Mouse (Mus musculus) frontal cortex, adult (tissue): ENCODE data around the gene Lyst.
"Not testable (repeated sequence)": the region's sequence is repeated elsewhere in the genome, so short reads cannot be mapped to it uniquely, and the experiment has no call there.

ENCODE experiments used
- ATAC-seq: cut with Nextera tagmentation; 2 replicates; pipeline ENCODE4 v1.9.2; 2017; ENCODE audit warnings: mild to moderate bottlenecking, moderate library complexity, mixed read lengths; ENCODE audit not compliant: low TSS enrichment

The Lyst gene

DNA sequence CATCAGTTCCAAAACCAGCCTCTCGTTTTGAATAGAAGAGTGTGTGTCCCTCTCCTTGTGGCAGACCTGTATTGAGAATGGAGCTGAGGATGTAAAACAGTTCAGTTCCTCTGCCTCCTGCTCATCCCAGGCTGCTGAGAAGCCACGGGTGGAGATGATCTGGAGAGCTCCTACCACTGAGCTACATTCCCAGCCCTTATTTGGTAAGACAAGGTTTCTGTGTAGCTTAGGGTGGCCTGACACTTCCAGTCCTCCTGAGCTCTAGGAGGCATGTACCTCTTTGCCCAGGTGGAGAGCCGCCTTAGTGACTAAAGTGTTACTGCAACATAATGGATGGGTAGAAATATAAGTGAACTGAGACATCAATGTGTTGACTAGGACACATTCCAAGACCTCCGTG lies 190.8 kb downstream of the Lyst start:
- no peak for ATAC-seq

DNA sequence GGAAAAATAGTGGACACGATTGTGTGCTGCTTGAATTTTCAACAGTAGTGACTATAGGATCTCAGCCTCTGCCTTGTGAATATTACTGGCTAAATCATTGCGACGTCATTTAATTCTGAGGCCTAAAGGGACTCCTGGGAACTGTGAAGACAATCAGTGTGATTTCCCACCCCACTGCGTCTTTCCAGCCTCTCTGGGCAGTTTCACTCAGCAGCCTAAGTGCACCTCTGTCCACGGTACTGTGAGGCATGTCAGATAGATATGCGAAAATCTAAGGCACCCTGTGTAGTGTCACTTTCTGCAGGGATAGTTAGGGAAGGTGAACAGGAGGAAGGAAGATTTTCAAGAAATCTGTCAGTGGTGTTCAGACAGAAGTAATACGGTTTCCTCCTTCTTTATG lies 193.1 kb downstream of the Lyst start:
- ATAC-seq = 0 out of 2 replicates have a peak, but pooled peaks have one; percentile 0

DNA sequence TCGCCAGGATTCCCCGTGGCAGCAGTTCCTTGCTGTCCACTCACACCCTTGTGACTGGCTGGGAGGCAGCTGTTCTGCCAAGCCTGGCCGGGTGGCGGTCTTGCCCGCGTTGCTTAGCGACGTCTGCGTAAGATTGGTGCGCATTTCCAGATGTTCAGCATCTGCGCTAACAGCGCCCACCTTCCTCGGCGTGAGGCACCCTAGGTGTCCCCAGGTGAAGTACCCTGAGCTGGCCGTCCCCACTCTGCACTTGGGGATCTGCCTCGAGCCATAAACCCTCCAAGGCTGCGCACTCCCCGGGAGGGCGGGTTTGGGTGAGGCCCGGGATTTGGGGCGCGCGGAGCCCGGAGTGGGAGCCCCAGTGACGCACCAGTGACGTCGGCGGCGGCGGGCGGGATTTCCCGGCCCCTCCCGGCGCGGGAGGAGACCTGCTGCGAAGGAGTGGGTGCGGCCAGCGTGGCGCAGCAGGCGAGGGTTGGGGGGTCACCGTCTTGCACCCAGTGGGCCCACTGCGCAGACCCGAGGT lies 193.8 kb downstream of the Lyst start, which contains the start of gene Gng4:
TSS of gene Gng4 (plus strand) at position 166 of the 526 bp plus-strand sequence.
- ATAC-seq = peak; percentile 73

DNA sequence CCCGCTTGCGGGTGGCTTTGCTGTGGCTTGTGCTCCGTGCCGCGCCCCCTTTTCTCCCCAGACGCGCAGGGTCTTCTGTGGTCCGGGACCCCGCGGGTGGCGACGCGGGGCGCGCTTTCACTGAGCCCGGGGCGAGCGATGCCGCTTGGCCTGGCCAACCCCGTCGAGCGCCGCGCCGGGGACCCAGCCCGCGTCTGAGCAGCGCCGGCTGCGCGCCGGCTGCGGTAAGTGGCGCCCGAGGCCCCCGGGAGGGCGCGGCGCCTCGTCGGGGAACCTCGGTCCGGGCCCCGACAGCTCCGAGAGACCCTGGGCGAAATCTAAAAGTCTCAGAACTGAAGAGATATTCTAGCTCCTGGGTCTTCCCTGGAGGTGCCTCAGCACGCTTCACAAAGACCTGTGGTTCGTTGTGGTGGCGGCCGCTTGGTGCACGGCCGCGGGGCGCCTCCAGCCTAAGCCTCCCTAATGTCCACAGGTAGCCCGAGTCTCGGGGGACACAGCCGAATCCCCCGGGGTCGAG lies 194.3 kb downstream of the Lyst start:
- peak; percentile 10 for ATAC-seq

DNA sequence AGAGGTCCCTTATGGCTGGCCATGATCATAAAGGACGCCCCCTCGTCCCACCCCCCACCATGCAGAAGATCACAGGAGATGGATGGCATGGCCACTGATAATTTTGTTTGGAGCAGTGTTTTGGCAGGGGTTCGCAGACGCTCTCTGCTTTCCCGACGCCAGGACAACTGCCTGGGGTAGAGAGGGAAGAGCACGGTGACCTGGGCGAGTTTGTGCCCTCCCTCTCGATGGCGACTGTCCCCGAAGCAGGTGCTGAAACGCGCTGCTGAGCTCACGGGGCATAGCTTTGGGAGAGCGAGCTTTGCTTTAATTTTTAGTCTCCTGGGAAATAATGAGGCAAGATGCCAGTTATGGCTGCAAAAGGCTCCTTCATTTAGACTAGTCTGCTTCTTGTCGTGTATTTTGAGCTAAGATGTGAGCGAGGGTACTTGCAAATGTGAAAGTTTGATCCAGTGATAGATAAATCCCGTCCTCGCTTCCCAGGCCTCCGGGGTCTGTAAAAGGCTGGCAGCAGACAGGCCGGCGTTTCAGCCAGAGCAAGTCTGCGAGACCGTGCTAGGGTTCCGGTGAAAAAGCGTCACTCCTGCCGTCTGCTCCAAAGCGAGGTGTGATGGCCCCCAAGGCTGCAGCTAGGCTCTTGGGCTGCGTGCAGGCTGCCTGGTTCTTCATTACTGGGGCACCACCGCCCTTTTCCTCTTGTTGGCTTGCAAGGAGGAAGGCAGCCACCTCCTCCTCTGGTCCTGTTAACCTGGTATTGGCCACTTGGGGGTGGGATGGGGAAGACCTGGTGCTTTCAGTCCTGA lies 195.0 kb downstream of the Lyst start:
- ATAC-seq = no peak

DNA sequence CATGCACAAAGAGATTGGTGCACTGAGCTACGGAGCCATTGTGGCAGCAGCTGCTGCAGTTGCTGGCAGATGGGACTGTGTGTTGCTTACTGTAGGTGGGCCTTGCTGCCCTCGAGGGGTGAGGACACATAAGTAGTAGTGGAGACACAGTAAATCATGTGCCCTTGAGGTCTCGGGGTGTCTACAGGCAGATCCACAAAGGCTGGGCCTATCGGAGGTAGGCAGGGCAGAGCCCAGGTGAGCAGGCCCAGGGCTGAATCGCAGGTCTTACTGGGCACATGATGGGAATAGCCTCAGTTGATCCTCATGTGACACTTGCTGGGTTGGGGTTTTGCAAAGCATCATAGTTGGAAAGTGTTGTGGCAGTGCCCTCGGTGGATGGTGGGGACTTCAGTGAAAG lies 196.8 kb downstream of the Lyst start:
- ATAC-seq = no peak

DNA sequence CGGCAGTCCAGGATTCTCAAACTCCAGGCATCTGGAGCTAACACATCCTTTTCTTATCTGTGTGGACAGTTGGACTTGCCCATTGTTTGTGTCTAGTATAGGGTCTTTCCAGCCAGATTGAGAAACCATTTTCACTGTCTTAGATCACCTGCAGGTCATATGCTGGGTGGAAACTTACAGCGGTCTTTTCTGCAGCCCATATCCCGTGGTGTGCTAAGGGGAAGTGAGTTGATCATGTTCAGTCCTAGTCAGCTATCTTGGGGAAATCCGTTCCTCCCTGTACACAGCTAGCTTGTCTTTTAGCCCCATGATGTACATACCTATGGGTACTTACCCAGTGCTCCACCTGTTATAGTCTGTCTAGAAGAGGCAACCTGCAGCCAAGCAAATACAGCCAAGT lies 197.9 kb downstream of the Lyst start:
- ATAC-seq = no peak

DNA sequence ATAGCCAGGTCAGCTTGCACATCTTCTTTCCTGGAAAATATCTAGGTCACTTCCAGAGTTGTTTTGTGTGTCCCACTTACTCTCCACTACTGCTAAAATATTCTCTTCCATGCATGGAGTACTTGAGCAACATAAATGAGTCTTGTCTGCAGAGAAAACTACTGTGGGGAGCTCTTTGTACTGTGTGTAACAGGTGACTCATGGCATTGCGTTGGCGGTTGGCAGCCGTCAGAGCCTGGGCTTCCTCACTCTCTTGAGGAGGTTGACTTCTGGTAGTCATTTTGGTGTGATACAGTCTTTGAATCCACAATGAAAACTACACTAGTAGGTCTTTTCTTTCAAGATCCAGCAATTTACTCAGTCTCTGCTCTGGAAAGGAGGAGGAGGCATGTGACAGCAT lies 201.8 kb downstream of the Lyst start:
- peak; percentile 95 for ATAC-seq

DNA sequence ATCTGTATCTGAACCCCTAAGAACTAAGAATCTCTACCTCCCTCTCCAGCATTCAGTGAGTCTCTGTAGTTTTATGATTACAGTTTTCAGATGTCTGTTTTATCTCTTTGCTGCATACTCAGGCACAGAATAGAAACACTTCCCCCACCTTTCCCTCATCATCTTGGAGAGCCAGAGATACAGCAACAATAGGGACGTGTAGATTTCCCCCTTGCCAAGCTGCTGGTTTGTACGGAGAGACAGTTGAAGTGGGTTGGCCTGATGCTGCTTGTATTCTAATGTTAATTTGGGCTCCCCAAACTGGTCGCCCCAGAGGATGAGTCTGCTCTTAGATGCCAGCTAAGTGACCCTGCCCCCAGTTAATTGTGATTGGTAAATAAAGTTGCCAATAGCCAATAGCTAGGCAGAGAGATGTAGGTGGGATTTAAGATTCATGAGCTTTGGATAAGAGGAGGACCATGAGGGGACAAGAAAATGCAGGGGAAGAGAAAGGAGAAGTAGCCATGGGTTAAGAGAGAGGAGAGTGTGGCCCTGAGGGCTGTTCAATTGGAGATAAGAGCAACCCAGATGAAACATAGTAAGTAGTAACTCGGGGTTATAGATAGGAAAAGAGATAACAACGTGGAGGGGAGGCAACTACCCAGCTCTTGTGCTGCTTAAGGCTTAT lies 205.1 kb downstream of the Lyst start:
- ATAC-seq = no peak

DNA sequence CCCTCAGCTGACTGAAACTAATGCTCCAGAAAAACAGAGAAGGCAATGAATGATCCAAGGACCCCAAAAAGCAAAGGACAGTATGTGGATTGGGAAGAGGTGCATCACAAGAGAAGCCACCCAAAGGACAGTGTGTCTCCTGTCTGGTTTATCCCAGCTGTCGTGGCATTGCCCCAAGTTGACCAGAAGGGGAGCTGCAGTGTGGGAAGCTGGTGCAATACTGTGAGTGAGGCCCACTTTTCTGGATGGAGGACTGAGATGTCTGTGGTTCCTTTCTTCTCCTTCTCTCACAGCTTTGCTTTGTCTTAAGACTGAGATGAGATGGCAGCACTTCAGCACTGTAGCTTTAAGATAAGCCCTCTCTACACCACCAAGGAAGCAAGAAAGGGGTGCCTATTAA lies 205.9 kb downstream of the Lyst start:
- no peak for ATAC-seq

DNA sequence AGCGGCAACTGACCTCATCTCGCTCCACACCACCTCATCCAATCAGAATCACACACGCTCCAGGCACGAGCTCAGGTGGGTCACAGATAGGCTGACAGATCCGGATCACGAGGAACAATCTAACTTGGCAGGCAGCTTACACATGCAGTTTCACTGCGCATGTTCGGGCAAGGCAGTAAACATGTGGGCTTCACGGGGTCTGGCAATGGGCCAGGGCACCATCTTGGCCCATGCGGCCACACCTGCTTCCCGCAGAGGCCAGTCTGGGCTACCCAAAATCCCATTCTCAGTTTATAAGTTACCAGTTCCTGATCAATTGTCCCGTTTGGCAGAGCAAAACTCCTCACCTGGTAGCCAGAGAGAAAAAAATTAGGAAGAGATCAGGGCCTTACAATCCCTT lies 207.6 kb downstream of the Lyst start:
- ATAC-seq = not testable (repeated sequence)

DNA sequence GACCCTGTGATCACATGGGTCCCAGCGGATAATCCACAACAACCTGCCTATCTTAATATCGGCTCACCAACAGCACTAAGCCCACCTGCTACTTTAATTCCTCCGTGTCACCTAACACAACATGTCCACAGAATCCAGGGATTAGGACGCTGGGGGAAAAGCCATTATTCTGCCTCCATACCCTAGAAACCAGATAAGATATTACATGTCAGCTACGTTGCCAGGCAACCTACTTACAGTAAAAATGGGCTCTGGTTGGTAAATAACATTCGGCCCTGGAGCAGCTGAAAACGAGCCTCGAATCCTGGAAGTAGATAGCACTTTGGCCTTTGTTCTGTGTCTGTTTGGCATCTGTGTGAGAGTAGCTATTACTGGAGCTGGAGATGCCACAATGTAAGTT lies 208.6 kb downstream of the Lyst start:
- ATAC-seq = peak; percentile 27; the same call in 1 of the 2 replicates

DNA sequence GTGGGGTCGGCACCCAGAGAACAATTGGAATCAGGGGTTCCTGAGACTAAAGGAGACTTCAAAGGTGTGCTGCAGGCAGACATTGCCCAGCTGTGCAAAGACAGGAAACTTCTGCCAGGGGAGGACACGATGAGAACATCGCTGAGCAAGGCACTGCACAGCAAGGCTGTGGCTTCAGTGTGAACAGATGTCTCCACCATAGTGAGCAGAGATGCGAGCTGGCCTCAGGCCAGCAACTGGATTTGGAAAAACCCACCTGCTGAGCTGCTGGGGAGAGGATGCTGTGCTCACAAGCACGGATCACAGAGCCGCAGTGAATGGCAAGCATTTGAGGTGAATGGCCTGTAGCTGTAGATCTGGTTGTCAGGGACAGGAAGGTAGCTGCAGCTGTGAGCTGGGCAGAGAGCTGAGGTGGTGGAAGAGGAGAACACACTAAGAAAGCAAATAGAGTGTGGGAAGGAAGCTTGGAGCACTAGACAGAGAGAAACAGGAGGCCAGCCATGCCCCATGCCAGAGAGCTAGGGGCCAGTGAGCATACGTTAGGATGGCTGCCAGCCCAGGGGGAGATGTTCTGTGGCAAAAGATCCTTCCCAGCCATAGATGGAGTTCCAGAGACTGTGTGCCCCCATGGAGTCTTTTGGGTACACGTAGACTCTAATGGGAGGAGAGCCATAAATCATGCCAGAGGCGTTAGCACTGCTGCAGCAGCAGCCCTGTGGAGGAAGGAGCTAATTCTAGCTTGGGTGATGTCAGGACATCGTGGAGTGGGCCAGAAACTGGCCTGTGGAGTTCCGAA lies 218.3 kb downstream of the Lyst start:
- ATAC-seq = peak; percentile 85

DNA sequence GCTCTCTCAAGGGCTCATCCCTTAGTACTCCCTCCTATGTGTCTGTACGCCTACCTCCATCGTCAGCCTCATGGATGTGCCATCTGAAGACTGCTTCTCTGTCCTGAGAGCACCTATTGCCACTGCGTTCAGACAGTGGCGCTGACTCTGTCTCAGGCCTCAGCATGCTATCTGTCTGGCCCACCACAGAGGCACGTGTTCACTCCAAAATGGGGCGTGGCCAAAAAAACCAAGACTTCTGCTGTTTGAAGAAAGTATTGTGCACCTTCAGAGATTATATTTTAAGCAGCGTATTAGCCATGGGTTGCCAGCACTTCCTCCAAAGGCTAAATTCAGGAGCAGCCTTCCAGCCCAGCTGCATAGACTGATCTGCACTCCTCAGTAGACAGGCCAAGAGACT lies 220.7 kb downstream of the Lyst start:
- ATAC-seq = no peak

DNA sequence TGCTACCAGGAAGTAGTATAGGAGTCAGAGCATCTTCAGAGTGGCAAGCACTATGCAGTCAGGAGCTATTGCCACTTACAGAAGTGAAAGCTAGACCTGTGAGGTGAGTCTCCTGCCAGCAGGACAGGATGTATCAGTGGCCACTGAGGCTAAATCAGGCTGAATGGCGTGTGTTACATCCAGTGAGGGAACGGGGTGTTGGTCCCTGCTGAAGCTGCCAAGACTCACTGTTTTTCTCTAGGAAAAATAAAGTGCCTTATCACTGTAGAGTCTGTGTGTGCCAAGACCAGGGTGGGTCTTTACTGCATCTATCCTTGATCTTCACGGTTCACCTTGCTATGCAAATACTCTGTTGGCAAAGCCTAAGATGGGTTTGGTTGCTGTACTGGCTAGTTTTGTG lies 228.5 kb downstream of the Lyst start:
- ATAC-seq = no peak

DNA sequence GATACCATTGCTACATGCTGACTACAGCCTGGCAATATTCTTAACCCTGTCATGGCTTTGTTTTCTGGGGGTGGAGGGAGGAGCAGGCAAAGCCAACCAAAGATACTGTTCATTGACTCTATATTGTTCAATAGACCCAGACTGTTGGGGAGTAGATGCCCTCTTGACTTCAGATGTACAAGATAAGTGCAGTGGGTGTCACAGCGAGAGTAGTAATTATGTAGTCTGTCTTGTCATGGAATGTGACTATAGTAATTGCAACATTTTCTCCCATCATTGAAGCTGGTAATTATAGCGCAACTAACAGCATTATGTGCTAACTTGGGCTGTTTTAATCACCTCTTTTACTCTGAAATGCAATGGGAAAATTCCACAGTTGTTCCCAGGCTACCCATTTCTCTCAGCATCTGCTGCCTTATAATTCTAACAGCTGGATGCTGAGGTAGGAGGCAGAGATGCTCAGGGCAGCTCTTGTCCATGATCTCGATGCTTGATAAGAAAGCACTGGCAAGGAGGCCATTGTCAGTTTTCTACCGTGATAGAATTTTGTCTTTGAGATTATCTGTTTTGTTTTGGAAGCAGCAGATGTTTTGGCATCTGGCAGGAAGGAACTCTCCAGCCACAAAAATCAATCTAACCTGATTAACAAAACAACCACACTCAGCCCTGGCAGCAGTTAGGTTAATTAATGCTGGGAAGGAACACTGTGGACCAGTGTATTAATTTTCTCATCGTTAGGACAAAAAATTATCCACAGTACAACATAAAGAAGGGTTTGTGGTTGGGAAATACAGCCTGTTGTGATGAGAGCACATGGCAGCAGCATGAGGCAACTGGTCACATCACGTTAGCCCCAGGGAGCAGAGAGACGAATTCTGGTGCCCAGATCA lies 230.3 kb downstream of the Lyst start:
- ATAC-seq = no peak

DNA sequence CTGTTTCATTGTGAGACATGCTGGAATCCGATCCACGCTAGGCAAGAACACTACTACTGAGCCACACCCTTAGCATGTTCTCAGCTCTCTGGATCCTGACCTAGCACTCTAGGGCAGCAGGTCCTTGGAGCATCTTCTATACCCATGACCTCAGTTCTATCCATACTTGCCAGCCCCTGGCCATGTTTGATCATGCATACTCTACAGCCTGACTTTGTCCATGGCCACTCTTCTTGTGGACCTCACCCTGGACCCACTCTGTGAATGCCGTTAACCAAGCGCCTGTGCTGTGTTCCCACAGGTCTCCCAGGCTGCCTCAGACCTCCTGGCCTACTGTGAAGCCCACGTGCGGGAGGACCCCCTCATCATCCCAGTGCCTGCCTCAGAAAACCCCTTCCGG lies 234.7 kb downstream of the Lyst start:
- no peak for ATAC-seq

DNA sequence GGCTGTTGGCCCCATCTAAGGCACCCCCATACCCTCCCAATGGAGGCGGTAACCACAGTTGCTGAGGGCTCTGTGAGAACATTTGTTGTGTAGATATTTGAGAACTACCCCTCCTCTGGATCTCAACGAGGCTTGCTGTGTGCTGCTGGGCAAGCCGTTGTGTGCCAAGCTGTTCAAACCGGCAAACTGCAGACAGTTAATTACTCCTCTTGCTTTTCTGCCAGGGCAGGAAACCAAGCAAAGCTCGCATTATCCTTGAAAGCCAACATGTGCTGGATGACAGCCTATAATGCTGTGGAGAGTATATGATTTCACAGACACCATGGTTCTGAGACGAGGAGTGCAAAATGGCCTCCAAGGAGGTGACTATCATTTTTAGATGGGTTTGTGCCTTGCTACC lies 236.3 kb downstream of the Lyst start:
- ATAC-seq = peak; percentile 34; the same call in 1 of the 2 replicates

DNA sequence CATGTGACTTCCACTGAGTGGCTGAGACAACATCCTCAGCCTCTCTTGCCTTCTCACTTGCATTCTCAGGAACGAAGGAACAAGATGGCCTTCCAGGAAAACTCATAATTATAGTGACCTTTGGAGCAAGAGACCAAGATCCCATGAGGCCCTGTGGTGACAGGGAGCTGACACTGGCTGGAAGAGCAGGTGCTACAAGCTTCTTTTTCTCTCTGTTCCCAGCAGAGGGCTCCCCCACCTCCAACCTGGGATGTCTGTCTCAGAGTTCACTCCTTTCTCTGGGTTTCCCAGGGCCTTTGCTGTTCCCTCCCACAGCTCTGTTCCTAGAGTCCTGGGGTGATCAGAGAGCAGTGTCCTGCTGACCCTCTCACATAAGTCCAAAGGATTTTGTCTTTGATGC lies 237.9 kb downstream of the Lyst start:
- no peak for ATAC-seq
